Mouse (Mus musculus): ENCODE results near the gene Mpig6b. TPM values are rescaled to one million over a fixed set of nuclear protein-coding genes. Genes with fewer than 3 reads are reported as not detected.

Gene Mpig6b
- polyA plus RNA-seq, 2 experiments = 2.3 to 4.0 TPM

DNA sequence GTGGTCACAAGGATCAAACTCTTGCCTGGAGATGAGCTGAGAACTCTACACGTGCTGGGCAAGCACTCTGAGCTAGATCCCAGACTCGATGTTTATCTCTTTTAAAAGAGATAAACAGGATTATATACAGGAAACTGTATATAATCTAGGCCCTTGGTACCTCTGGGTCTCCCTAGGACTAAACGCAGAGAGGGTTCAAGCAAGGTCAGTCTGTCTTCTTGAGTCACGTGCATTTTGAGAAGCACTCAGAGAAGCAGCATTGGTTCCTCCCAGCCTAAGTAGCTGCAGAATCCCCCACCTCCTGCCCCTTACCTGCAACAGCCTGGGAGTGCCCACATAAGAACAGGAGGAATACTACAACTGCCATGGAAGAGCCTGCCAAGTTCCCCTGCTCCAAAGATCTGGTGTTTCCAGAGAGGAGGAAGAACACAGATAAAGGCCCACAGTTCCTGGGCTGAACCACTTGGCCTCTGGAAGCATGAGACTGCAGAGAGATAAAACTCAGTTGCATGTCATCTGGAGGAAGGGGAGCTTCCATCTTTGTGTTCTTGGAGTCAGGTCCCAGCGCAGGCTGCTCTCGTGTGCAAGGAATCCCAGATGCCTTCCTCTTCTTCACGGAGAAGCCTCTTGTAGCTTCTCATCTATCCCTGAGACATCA is 19.4 kb upstream of the Mpig6b start, which contains the start of gene Ly6g6f:
Gene Ly6g6f (minus strand): TSS at position 403 of the 658 bp plus-strand sequence.
- H3K27ac ChIP-seq = no peak within 1 kb of the TSS
- ATAC-seq (ENCODE audit: insufficient read depth) = no peak
- TF ChIP-seq EP300 (IDR thresholded peaks at IDR 0.05; ENCODE audit: low read depth) = no peak
- no peak for TF ChIP-seq CTCF (IDR thresholded peaks at IDR 0.05; ENCODE audit: low read depth)

DNA sequence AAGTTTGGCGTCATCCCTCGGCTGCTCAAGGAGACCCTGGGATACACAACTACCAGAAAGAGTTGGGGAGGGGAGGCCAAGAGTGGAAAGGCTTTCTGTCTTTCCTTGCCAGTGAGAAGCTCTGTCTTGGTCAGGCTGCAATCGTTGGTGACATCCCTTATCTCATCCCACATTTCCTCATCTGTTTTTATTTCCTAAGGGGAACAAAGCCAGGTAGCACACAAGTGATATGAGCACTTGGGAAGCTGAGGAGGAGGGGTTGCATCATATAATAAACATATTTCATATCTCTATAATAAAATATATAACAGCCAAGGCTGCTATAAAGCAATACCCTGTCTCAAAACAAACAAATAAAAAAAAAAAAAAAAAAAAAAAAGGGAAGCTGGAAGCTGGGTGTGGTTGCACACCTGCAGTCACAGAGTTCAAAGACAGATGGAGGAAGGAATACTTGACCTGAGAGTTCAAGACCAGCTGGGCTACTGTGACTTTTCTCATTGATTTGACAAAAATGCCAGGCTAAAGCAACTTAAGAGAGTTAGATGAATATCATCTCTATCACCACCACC is 18.0 kb upstream of the Mpig6b start:
- Histone ChIP-seq H3K4me1 (replicated peaks; ENCODE audit: control insufficient read depth in 2 of 2, insufficient read depth in 2 of 2, low read length in 1 of 2) (peaks cover 16 to 30% of the 10 kb centered on the region in 2 experiments), H3K27me3 (ENCODE audit: control insufficient read depth, insufficient read depth, low read length) (no peaks in the 10 kb centered on the region), H3K9me3 (ENCODE audit: control insufficient read depth, low read length) (no peaks in the 10 kb centered on the region), H3K27ac (no peak overlapping the region), H3K9ac (replicated peaks) (no peak overlapping the region), H3K4me3 (ENCODE audit: insufficient read depth in 1 of 2, low read depth in 2 of 2, low read length in 2 of 2) (no peak overlapping the region), H3K4me2 (ENCODE audit: low read depth) (no peak overlapping the region), H3K36me3 (replicated peaks; ENCODE audit: control insufficient read depth, insufficient read depth, low read depth) (no peaks in the 10 kb centered on the region)
- DNase-seq (ENCODE audit: low read depth in 3 of 3, low spot score in 3 of 3) (no peak), ATAC-seq (ENCODE audit: insufficient read depth) (no peak)
- TF ChIP-seq EP300 (IDR thresholded peaks at IDR 0.05; ENCODE audit: low read depth) = no peak
- no peak for TF ChIP-seq CTCF (IDR thresholded peaks at IDR 0.05; ENCODE audit: low read depth)
- WGBS (ENCODE audit: insufficient replicate concordance) = 52% methylated on average over 3 of the region's 3 CpGs

More for the DNA sequence above, 19.4 kb upstream of the Mpig6b start, which contains the start of gene Ly6g6f:
- Histone ChIP-seq H3K4me1 (replicated peaks; ENCODE audit: control insufficient read depth in 2 of 2, insufficient read depth in 2 of 2, low read length in 1 of 2) (peaks cover 15 to 20% of the 10 kb centered on the region in 2 experiments), H3K27me3 (ENCODE audit: control insufficient read depth, insufficient read depth, low read length) (no peaks in the 10 kb centered on the region), H3K4me2 (ENCODE audit: low read depth) (no peak within 1 kb of the TSS), H3K9ac (replicated peaks) (no peak within 1 kb of the TSS), H3K36me3 (replicated peaks; ENCODE audit: control insufficient read depth, insufficient read depth, low read depth) (no peaks in the 10 kb centered on the region), H3K4me3 (ENCODE audit: insufficient read depth in 1 of 2, low read depth in 2 of 2, low read length in 2 of 2) (peak within 1 kb of the TSS in 1 of 2 experiments; percentile 14; a peak in 1 of 4 replicates), H3K9me3 (ENCODE audit: control insufficient read depth, low read length) (no peaks in the 10 kb centered on the region)
- WGBS (ENCODE audit: insufficient replicate concordance) = 44% methylated on average over 7 of the region's 7 CpGs
- no peak for DNase-seq (ENCODE audit: low read depth in 3 of 3, low spot score in 3 of 3)

DNA sequence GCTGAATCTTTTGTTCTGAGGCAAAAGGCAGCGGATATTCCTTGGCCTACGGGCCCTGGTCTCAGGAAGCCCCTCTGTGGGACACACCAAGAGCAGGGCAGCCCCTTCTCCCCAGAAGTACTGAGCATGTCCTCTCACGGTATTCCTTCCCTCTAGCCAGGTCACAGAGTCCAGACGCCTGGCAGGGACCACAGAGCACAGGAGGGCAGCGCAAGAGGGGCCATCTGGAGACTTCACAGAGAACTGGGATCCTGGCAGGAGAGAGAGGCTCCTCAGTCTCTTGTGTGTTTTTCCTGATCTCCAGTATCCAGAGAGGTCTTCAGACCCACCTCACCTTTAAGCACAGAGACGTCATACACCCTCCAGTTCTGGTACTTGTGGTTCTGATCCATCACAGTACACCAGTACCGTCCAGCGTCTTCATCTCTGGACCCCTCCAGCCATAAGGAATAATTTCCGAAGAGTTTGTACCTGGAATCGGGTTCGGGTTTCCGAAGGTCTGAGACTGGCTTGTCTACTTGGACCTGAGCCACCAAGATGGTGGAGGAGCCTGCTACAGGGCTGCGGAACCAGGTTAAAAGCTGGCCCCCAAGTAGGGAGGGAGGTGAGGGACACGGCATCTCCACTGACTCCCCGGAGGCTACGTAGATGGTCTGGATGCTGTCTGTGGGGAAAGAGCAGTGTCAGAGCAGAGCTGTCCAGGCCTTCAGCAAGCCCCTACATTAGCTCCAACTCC is 17.0 kb upstream of the Mpig6b start:
- no peak overlapping the region for H3K4me3 ChIP-seq (ENCODE audit: insufficient read depth in 1 of 2, low read depth in 2 of 2, low read length in 2 of 2)
- DNase-seq (ENCODE audit: low read depth in 3 of 3, low spot score in 3 of 3) (no peak), ATAC-seq (ENCODE audit: insufficient read depth) (no peak)
- no peaks in the 10 kb centered on the region for H3K27me3 ChIP-seq (ENCODE audit: control insufficient read depth, insufficient read depth, low read length)
- H3K36me3 ChIP-seq (replicated peaks; ENCODE audit: control insufficient read depth, insufficient read depth, low read depth) = no peaks in the 10 kb centered on the region
- WGBS (ENCODE audit: insufficient replicate concordance) = 82% methylated on average over 16 of the region's 16 CpGs
- H3K9ac ChIP-seq (replicated peaks) = no peak overlapping the region
- H3K4me1 ChIP-seq (replicated peaks; ENCODE audit: control insufficient read depth in 2 of 2, insufficient read depth in 2 of 2, low read length in 1 of 2) = peaks cover 16 to 32% of the 10 kb centered on the region in 2 experiments
- no peak overlapping the region for H3K4me2 ChIP-seq (ENCODE audit: low read depth)
- no peaks in the 10 kb centered on the region for H3K9me3 ChIP-seq (ENCODE audit: control insufficient read depth, low read length)
- H3K27ac ChIP-seq = no peak overlapping the region
- no peak for TF ChIP-seq EP300 (IDR thresholded peaks at IDR 0.05; ENCODE audit: low read depth)
- TF ChIP-seq CTCF (IDR thresholded peaks at IDR 0.05; ENCODE audit: low read depth) = no peak

DNA sequence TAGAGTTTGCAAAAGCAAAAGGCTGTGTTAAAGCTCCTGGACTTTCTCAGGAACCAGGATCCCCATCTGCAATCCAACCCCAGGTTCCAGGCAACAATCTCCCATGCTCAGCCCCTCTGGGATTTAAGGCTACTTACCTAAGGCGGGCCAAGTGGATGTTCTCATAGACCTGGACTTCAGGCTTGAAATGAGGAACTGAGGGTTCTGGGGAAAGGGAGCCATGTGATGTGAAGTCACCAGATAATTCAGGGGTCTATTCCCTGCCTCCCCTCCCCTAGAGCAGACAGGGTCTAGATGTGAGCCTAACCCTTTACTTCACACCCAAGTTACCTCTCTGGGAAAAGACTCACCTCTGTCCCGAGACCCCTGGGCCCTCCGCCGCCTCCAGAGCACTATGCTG is 14.7 kb upstream of the Mpig6b start:
- Histone ChIP-seq H3K9ac (replicated peaks) (no peak overlapping the region), H3K27ac (no peak overlapping the region), H3K4me2 (ENCODE audit: low read depth) (peak overlapping the region; percentile 66), H3K9me3 (ENCODE audit: control insufficient read depth, low read length) (no peaks in the 10 kb centered on the region), H3K36me3 (replicated peaks; ENCODE audit: control insufficient read depth, insufficient read depth, low read depth) (no peaks in the 10 kb centered on the region), H3K4me1 (replicated peaks; ENCODE audit: control insufficient read depth in 2 of 2, insufficient read depth in 2 of 2, low read length in 1 of 2) (peaks cover 16 to 32% of the 10 kb centered on the region in 2 experiments), H3K4me3 (ENCODE audit: insufficient read depth in 1 of 2, low read depth in 2 of 2, low read length in 2 of 2) (no peak overlapping the region), H3K27me3 (ENCODE audit: control insufficient read depth, insufficient read depth, low read length) (no peaks in the 10 kb centered on the region)
- 81% methylated on average over 4 of the region's 4 CpGs for WGBS (ENCODE audit: insufficient replicate concordance)
- no peak for ATAC-seq (ENCODE audit: insufficient read depth)
- DNase-seq (ENCODE audit: low read depth in 3 of 3, low spot score in 3 of 3) = no peak
- no peak for TF ChIP-seq CTCF (IDR thresholded peaks at IDR 0.05; ENCODE audit: low read depth)
- no peak for TF ChIP-seq EP300 (IDR thresholded peaks at IDR 0.05; ENCODE audit: low read depth)

DNA sequence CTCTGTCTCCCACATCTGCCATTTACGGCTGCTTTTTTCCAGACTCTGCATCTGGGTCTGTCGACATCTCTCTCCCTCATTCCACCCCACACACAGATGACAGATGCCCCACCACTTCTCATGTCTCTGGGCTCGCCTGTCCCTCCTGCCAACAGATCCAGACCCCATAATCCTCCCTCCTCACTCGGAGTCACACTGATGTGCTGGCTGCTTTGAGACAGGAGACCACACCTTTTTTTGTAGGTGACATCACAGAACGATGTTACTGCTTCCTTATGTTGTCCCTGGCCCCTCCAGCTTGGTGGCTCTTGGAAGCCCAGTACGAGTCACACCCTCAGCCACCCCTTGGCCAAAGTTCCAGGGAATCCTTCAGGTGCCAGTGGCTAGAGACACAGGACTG is 14.3 kb upstream of the Mpig6b start:
- TF ChIP-seq CTCF (IDR thresholded peaks at IDR 0.05; ENCODE audit: low read depth) = no peak
- no peak for TF ChIP-seq EP300 (IDR thresholded peaks at IDR 0.05; ENCODE audit: low read depth)
- H3K4me1 ChIP-seq (replicated peaks; ENCODE audit: control insufficient read depth in 2 of 2, insufficient read depth in 2 of 2, low read length in 1 of 2) = peaks cover 12 to 27% of the 10 kb centered on the region in 2 experiments
- no peaks in the 10 kb centered on the region for H3K9me3 ChIP-seq (ENCODE audit: control insufficient read depth, low read length)
- peak overlapping the region; percentile 66 for H3K4me2 ChIP-seq (ENCODE audit: low read depth)
- H3K9ac ChIP-seq (replicated peaks) = peak overlapping the region; percentile 45
- ATAC-seq (ENCODE audit: insufficient read depth) (peak; percentile 68), DNase-seq (ENCODE audit: low read depth in 3 of 3, low spot score in 3 of 3) (no peak)
- 16% methylated on average over 6 of the region's 6 CpGs for WGBS (ENCODE audit: insufficient replicate concordance)
- no peaks in the 10 kb centered on the region for H3K27me3 ChIP-seq (ENCODE audit: control insufficient read depth, insufficient read depth, low read length)
- H3K4me3 ChIP-seq (ENCODE audit: insufficient read depth in 1 of 2, low read depth in 2 of 2, low read length in 2 of 2) = peak overlapping the region; percentile 36 to 41; a peak in 3 of 4 replicates
- H3K27ac ChIP-seq = peak overlapping the region; percentile 69
- no peaks in the 10 kb centered on the region for H3K36me3 ChIP-seq (replicated peaks; ENCODE audit: control insufficient read depth, insufficient read depth, low read depth)
